Mouse (Mus musculus): ENCODE measurements at regions not wholly inside any gene's neighbourhood (a gene's known extent, or its start where the extent isn't known, plus 50 kb on each side); places are given as distances from the start of the nearest gene placed in this dataset.

GRCm38 (mm10) chr1:177609226-177609625 is 120.4 kb upstream of the 1700016C15Rik start:
- Histone ChIP-seq H3K4me3 (no peak overlapping the region), H3K36me3 (ENCODE audit: control insufficient read depth, insufficient read depth) (no peaks in the 10 kb centered on the region), H3K4me2 (ENCODE audit: low read depth) (no peak overlapping the region), H3K27me3 (ENCODE audit: control insufficient read depth, insufficient read depth, insufficient read length) (no peaks in the 10 kb centered on the region), H3K79me2 (ENCODE audit: control insufficient read depth, insufficient read depth) (no peaks in the 10 kb centered on the region), H3ac (ENCODE audit: control insufficient read depth, insufficient read length) (no peak overlapping the region)
- TF ChIP-seq CEBPB (IDR thresholded peaks at IDR 0.05; ENCODE audit: insufficient read depth, poor library complexity, severe bottlenecking) (no peak), MAX (IDR thresholded peaks at IDR 0.05; ENCODE audit: low read depth) (no peak), POLR2AphosphoS2 (IDR thresholded peaks at IDR 0.05; ENCODE audit: insufficient read length, low read depth) (no peak), E2F4 (IDR thresholded peaks at IDR 0.05; ENCODE audit: insufficient read depth) (no peak), TCF12 (IDR thresholded peaks at IDR 0.05; ENCODE audit: insufficient read depth, poor library complexity, severe bottlenecking) (no peak), MYOG (IDR thresholded peaks at IDR 0.05; ENCODE audit: control insufficient read depth in 1 of 3, insufficient read depth in 1 of 3, insufficient read length in 2 of 3, low read depth in 2 of 3) (no peak), REST (IDR thresholded peaks at IDR 0.05; ENCODE audit: insufficient read depth, insufficient read length) (no peak), SRF (IDR thresholded peaks at IDR 0.05; ENCODE audit: control insufficient read depth, insufficient read length, low read depth) (no peak), MYOD1 (IDR thresholded peaks at IDR 0.05; ENCODE audit: control insufficient read depth in 1 of 3, insufficient read length in 2 of 3, low read depth in 2 of 3) (no peak)

DNA sequence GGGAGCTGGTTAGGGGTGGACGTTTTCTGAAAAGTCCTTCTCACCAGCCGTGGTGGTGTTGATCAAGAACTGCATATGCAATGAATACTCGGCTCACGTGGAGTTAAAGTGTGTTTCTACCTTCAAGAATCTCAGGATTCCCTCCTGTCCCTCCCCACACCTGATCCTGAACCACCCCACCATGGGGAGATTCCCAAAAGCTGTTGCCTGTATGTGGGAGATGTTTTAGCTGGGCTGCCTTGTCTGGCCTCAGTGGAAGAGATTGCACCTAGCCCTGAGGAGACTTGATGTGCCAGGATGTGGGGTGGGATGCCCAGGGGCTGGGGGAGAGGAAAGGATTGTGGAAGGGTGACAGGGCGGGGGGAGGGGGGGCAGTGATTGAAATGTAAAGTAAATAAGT is 119.9 kb upstream of the 1700016C15Rik start:
- Histone ChIP-seq H3K36me3 (ENCODE audit: control insufficient read depth, insufficient read depth) (no peaks in the 10 kb centered on the region), H3K27me3 (ENCODE audit: control insufficient read depth, insufficient read depth, insufficient read length) (no peaks in the 10 kb centered on the region), H3K79me2 (ENCODE audit: control insufficient read depth, insufficient read depth) (no peaks in the 10 kb centered on the region), H3ac (ENCODE audit: control insufficient read depth, insufficient read length) (no peak overlapping the region), H3K4me2 (ENCODE audit: low read depth) (no peak overlapping the region), H3K4me3 (no peak overlapping the region)
- TF ChIP-seq USF1 (IDR thresholded peaks at IDR 0.05; ENCODE audit: low read depth) (no peak), TCF3 (IDR thresholded peaks at IDR 0.05; ENCODE audit: insufficient read length, low read depth) (no peak), SRF (IDR thresholded peaks at IDR 0.05; ENCODE audit: control insufficient read depth, insufficient read length, low read depth) (no peak), MYOG (IDR thresholded peaks at IDR 0.05; ENCODE audit: control insufficient read depth in 1 of 3, insufficient read depth in 1 of 3, insufficient read length in 2 of 3, low read depth in 2 of 3) (no peak), CEBPB (IDR thresholded peaks at IDR 0.05; ENCODE audit: insufficient read depth, poor library complexity, severe bottlenecking) (no peak), MYOD1 (IDR thresholded peaks at IDR 0.05; ENCODE audit: control insufficient read depth in 1 of 3, insufficient read length in 2 of 3, low read depth in 2 of 3) (no peak), REST (IDR thresholded peaks at IDR 0.05; ENCODE audit: insufficient read depth, insufficient read length) (no peak), TCF12 (IDR thresholded peaks at IDR 0.05; ENCODE audit: insufficient read depth, poor library complexity, severe bottlenecking) (no peak), POLR2A (IDR thresholded peaks at IDR 0.05; ENCODE audit: insufficient read length, low read depth) (no peak), E2F4 (IDR thresholded peaks at IDR 0.05; ENCODE audit: insufficient read depth) (no peak), POLR2AphosphoS2 (IDR thresholded peaks at IDR 0.05; ENCODE audit: insufficient read length, low read depth) (no peak), MAX (IDR thresholded peaks at IDR 0.05; ENCODE audit: low read depth) (no peak)

- no peaks in the 10 kb centered on the region for H3K36me3 ChIP-seq (ENCODE audit: control insufficient read depth, insufficient read depth)
- H3K27me3 ChIP-seq (ENCODE audit: control insufficient read depth, insufficient read depth, insufficient read length), result no peaks in the 10 kb centered on the region
- H3K4me2 ChIP-seq (ENCODE audit: low read depth), result no peak overlapping the region
- H3K4me3 ChIP-seq, result no peak overlapping the region
- TF ChIP-seq MYOG (IDR thresholded peaks at IDR 0.05; ENCODE audit: control insufficient read depth in 1 of 3, insufficient read depth in 1 of 3, insufficient read length in 2 of 3, low read depth in 2 of 3) (no peak), POLR2AphosphoS2 (IDR thresholded peaks at IDR 0.05; ENCODE audit: insufficient read length, low read depth) (no peak), TCF12 (IDR thresholded peaks at IDR 0.05; ENCODE audit: insufficient read depth, poor library complexity, severe bottlenecking) (no peak), TCF3 (IDR thresholded peaks at IDR 0.05; ENCODE audit: insufficient read length, low read depth) (no peak), USF1 (IDR thresholded peaks at IDR 0.05; ENCODE audit: low read depth) (no peak), SRF (IDR thresholded peaks at IDR 0.05; ENCODE audit: control insufficient read depth, insufficient read length, low read depth) (no peak), E2F4 (IDR thresholded peaks at IDR 0.05; ENCODE audit: insufficient read depth) (no peak), REST (IDR thresholded peaks at IDR 0.05; ENCODE audit: insufficient read depth, insufficient read length) (no peak), CEBPB (IDR thresholded peaks at IDR 0.05; ENCODE audit: insufficient read depth, poor library complexity, severe bottlenecking) (no peak), MAX (IDR thresholded peaks at IDR 0.05; ENCODE audit: low read depth) (no peak), POLR2A (IDR thresholded peaks at IDR 0.05; ENCODE audit: insufficient read length, low read depth) (no peak), MYOD1 (IDR thresholded peaks at IDR 0.05; ENCODE audit: control insufficient read depth in 1 of 3, insufficient read length in 2 of 3, low read depth in 2 of 3) (no peak)
- H3ac ChIP-seq (ENCODE audit: control insufficient read depth, insufficient read length), result no peak overlapping the region
- H3K79me2 ChIP-seq (ENCODE audit: control insufficient read depth, insufficient read depth), result no peaks in the 10 kb centered on the region
Measured at GRCm38 (mm10) chr1:177610156-177610555, 119.5 kb upstream of the 1700016C15Rik start.

- Histone ChIP-seq H3K27me3 (ENCODE audit: control insufficient read depth, insufficient read depth, insufficient read length) (no peaks in the 10 kb centered on the region), H3K4me2 (ENCODE audit: low read depth) (no peak overlapping the region), H3ac (ENCODE audit: control insufficient read depth, insufficient read length) (no peak overlapping the region), H3K4me3 (no peak overlapping the region), H3K36me3 (ENCODE audit: control insufficient read depth, insufficient read depth) (no peaks in the 10 kb centered on the region), H3K79me2 (ENCODE audit: control insufficient read depth, insufficient read depth) (no peaks in the 10 kb centered on the region)
- no peak for TF ChIP-seq E2F4 (IDR thresholded peaks at IDR 0.05; ENCODE audit: insufficient read depth)
Measured at GRCm38 (mm10) chr1:177612546-177612945, 117.1 kb upstream of the 1700016C15Rik start.

- H3ac ChIP-seq (ENCODE audit: control insufficient read depth, insufficient read length), result no peak overlapping the region
- H3K4me2 ChIP-seq (ENCODE audit: low read depth), result no peak overlapping the region
- no peaks in the 10 kb centered on the region for H3K79me2 ChIP-seq (ENCODE audit: control insufficient read depth, insufficient read depth)
- TF ChIP-seq USF1 (IDR thresholded peaks at IDR 0.05; ENCODE audit: low read depth) (no peak), TCF12 (IDR thresholded peaks at IDR 0.05; ENCODE audit: insufficient read depth, poor library complexity, severe bottlenecking) (no peak), CEBPB (IDR thresholded peaks at IDR 0.05; ENCODE audit: insufficient read depth, poor library complexity, severe bottlenecking) (no peak), POLR2AphosphoS2 (IDR thresholded peaks at IDR 0.05; ENCODE audit: insufficient read length, low read depth) (no peak), POLR2A (IDR thresholded peaks at IDR 0.05; ENCODE audit: insufficient read length, low read depth) (no peak), E2F4 (IDR thresholded peaks at IDR 0.05; ENCODE audit: insufficient read depth) (no peak), TCF3 (IDR thresholded peaks at IDR 0.05; ENCODE audit: insufficient read length, low read depth) (no peak), MYOD1 (IDR thresholded peaks at IDR 0.05; ENCODE audit: control insufficient read depth in 1 of 3, insufficient read length in 2 of 3, low read depth in 2 of 3) (no peak), MYOG (IDR thresholded peaks at IDR 0.05; ENCODE audit: control insufficient read depth in 1 of 3, insufficient read depth in 1 of 3, insufficient read length in 2 of 3, low read depth in 2 of 3) (no peak), REST (IDR thresholded peaks at IDR 0.05; ENCODE audit: insufficient read depth, insufficient read length) (no peak), SRF (IDR thresholded peaks at IDR 0.05; ENCODE audit: control insufficient read depth, insufficient read length, low read depth) (no peak), MAX (IDR thresholded peaks at IDR 0.05; ENCODE audit: low read depth) (no peak)
- H3K27me3 ChIP-seq (ENCODE audit: control insufficient read depth, insufficient read depth, insufficient read length), result no peaks in the 10 kb centered on the region
- no peaks in the 10 kb centered on the region for H3K36me3 ChIP-seq (ENCODE audit: control insufficient read depth, insufficient read depth)
- no peak overlapping the region for H3K4me3 ChIP-seq
Measured at GRCm38 (mm10) chr1:177615609-177616008, 114.0 kb upstream of the 1700016C15Rik start.
